Mouse (Mus musculus) left cerebral cortex, postnatal 14 days (tissue): Measurements from ENCODE around the gene Rab8a. TPM values are rescaled to one million over a fixed set of nuclear protein-coding genes. Genes with fewer than 3 reads are reported as not detected.

ENCODE experiments used
- DNase-seq, 2 experiments: peaks; one replicate each; pipeline ENCODE4 v3.0.0; 2021 to 2022; ENCODE audit warnings: low spot score in 2 of 2, mixed read lengths in 1 of 2
- intact Hi-C: fragments of 180-260 bp; cut with DNase I; formaldehyde crosslinking; loops from one replicate; pipeline ENCODE4 v1.15.1; 2025
- total RNA-seq, 2 experiments: library from RNA; stranded (reverse); gene quantifications; 2 replicates each; pipeline ENCODE4 v1.2.3; 2021

The Rab8a gene
- total RNA-seq, 2 experiments from 2014 or later, result 38.4 to 46.3 TPM

DNA sequence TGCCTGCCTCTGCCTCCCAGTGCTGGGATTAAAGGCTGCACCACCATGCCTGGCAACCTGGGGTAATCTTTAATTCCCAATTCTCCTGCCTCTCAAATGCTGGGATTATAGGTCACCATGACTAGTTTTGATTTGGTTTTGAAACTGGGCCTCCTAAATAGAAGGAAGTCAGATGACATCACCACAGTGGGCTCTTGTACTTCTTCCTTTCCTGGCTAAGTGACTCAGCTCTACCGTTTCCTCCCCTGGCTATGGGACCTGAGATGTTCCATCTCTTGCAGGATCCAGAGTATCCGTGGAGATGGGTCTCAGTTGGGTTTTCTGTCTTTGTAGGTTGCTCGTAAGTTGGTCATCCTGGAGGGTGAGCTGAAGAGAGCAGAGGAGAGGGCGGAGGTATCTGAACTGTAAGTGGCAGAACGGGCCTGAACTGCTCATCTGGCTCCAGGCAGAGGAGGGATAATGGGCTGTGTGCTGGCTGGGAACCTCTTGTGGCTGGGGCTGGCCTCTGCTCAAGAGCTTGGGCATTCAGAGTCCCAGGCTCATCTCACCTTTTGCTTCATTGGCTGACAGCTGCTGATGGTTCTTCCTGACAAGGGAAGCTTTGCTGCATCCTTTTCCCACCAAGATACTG lies 16.5 kb upstream of the Rab8a start:
- DNase-seq, result no peak
- intact Hi-C loops, result no loop called here

DNA sequence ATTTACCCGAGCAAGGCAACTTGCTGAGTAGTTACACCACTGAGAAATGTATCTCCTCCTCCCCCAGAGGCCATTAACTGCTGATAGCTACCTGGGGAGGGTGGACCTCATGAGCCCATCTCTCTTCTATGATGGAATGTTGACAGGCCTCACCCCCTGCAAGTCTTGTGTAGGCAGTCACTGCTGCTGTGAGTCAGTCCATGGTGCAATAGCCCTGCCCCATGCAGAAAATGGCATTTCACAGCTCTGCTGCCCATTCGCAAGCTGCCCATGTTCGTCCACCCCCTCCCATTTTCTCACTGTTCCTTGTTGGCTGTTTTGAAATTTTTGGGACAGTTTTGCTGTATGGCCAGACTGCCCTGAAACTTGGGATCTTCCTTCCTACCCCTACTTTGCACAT lies 15.5 kb upstream of the Rab8a start:
- DNase-seq, result no peak

DNA sequence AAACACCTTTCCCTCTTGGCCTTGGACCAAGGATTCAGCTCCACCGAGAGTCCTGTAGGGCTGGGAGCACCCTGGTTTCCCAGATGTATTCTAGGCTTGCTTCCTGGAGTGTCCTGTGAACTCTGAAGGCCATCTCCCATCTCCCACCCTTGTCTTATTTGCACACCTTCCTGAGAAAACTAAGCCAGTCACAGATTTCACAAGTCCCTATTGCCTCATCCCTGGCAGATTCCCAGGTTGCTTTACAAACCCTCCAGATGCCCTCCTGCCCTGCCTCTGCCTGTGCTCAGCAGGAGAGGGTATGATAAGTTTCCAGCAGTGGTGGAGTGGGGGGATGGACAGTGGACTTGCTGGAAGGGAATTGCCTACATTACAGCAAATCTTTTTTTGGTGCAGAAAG lies 14.9 kb upstream of the Rab8a start:
- intact Hi-C loops, result no loop called here
- no peak for DNase-seq

More for the DNA sequence above, 15.5 kb upstream of the Rab8a start:
- intact Hi-C loops, result no loop called here

DNA sequence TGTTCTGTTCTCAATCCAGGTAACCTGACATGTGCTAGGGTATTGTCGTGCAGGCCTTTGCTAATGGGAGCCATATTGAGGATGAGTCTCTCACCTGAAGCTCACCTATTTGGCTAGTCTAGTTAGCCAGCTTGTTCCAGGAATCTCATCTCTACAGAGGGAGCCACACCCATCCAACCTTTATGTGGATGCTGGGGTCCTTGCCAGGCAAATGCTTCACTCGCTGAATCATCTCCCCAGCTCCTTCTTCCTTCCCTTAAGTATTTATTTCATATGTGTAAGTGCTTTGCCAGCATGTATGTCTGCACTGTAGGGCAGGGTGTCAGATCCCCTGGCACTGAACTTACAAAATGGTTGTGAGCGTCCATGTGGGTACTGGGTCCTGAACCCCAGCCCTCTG lies 14.4 kb upstream of the Rab8a start:
- intact Hi-C loops, result no loop called here
- no peak for DNase-seq

DNA sequence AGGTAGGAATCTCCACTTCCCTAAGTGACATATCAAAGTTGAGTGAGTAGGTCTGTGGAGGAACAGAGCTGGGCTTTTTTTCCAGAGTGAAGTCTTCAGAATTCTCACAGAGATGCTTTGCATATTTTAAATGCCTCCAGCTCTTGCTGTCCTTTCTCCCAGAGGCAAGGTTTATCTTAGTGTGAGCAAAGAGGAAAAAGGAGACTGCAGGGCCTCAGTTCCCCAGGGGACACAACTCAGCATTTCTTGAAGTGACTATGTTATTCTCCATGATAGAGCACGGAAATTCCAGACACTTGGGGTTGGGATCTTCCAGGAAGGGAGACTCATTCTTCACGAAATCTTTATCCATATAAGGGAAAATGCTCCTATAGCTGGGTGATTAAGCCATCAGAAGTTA lies 13.7 kb upstream of the Rab8a start:
- intact Hi-C loops, result no loop called here
- DNase-seq, result no peak

GRCm38 (mm10) chr8:72149056-72149455 lies 11.9 kb upstream of the Rab8a start:
- DNase-seq, result no peak
- intact Hi-C loops, result no loop called here

- no peak for DNase-seq
- intact Hi-C loops, result no loop called here
Observed at GRCm38 (mm10) chr8:72151418-72152078, 9.5 kb upstream of the Rab8a start.

DNA sequence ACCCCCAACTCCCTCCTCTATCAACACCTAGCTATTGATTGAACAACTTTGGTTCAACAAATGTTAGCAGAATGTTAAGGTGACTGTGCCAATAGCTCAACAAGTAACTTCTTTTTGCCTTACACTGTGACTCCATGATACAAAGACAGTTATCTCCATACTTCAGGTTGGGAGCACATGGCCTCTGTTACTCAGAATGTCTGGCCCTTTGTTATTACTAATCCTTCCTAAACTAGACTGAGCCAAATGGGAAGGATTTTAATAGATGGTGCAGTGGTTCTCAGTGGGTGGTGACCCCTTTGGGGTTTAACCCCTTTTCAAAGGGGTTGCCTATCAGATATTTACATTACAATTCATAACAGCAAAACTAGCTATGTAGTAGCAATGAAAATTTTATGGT lies 7.6 kb upstream of the Rab8a start:
- DNase-seq, result no peak
- intact Hi-C loops, result no loop called here

DNA sequence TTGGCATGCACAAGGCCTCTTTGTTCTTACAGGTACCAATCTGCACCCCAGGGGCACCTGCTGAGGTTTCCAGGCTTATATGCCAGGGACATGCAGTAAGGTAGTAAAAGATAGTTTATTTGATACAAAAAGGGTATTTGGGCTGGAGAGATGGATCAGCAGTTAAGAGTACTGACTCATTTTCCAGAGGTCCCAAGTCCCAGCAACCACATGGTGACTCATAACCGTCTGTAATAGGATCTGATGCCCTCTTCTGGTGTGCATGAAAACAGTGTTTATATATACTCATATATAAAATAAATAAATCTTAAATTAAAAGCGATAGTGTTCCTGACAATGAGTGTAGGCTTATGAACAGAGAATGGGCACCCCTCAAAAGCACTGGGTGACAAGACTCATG lies 2.9 kb upstream of the Rab8a start:
- intact Hi-C loops, result no loop called here
- no peak for DNase-seq

DNA sequence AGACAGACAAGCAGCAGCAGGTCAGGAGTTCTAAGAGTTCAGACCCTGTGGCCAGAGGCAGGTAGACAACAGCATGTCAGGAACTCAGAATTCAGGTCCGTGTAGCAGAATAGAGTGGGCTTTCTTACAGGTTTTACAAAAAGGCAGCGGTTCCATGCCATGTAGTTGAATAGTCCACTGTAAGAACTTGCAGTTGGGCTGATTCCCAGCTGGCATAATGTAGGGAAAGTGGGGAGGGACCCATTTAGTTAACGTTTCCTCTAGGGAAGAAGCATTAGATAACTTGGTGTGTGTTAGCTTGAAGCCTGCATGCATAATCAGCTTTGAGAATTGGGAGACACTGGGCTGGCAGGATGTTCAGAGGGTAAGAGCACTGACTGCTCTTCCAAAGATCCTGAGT lies 2.3 kb upstream of the Rab8a start:
- intact Hi-C loops, result no loop called here
- no peak for DNase-seq

DNA sequence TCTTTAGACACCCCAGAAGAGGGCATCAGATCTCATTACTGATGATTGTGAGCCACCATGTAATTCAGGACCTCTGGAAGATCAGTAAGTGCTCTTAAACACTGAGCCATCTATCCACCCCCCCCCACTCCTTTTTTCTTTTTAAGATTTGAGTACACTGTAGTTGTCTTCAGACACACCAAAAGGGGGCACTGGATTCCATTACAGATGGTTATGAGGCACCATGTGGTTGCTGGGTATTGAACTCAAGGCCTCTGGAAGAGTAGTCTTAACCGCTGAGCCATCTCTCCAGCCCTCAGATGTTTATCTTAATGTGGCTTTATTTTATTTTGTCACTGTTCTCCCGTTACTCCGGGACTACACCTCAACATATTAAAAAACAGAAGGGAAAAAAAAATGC lies 993 bp upstream of the Rab8a start:
- intact Hi-C loops, result no loop called here
- DNase-seq, result no peak

GRCm38 (mm10) chr8:72162821-72163220 lies 1.8 kb downstream of the Rab8a start:
- intact Hi-C loops, result no loop called here
- DNase-seq, result no peak

GRCm38 (mm10) chr8:72169098-72169668 lies 8.2 kb downstream of the Rab8a start:
- intact Hi-C loops, result no loop called here
- DNase-seq, result no peak

DNA sequence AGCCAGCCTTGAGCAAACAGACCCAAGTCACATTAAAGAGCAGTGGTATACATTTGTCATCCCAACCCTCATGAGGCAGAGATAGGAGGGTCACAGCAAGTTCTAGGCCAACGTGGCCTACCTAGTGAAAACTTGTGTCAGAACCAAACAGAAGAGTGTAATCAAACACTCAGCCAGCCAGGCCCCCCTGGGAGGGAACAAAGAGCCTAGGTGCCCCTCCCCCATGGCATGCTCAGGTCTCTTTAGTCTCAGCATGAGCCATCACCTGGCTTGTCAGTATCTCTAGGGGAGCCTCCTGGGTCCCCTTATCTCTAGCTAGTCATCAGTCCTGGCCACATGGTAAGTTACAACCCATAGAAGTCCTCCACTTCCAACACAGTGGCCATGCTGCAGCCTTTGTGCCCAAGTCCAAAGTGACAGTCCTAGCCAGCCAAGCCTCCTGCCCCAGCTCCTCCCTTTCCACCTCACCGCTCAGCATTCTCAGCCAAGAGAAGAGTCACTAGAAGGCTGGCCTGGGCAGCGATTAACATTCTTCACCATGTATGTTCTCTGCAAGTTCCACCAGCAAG lies 8.8 kb downstream of the Rab8a start:
- no peak for DNase-seq
- intact Hi-C loops, result loop anchor here (10.0 kb wide), 1 partner anchor 75 kb away; the partner anchor contains the start of gene Ap1m1

- intact Hi-C loops, result loop anchor here (5.0 to 10.0 kb wide), 2 partner anchors 67 to 190 kb away; partner anchors contain the start of gene Ap1m1
- DNase-seq, result peak; percentile 77 to 79
Observed at GRCm38 (mm10) chr8:72177346-72177925, 16.4 kb downstream of the Rab8a start.

DNA sequence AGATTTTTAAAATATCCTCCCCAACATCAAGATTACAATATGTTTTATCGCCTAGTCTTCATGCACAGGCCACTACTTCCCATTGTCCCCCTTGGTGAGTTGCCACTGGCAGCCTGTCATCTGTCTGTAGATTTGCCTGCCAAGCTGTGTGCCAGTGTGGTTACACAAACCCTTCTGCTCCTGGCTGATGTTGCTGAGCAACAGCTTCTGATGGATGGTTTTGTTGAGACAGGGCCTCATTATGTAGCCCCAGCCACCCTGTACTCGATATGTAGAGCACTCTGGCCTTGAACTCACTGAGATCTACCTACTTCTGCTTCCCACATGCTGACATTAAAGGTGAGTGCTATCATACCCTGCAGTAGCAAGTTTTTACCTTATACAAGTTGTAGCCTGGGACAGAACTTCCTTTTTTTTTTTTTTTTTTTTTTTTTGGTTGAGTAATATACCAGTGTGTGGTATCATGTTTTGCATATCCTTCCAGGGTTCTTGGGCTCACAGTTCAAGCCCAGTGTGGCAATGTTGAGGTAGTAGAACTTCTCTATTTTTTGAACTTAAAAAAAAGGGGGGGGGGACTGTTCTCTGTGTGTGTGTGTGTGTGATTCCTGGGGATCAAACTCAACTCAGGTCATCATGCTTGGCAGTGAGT lies 22.7 kb downstream of the Rab8a start:
- intact Hi-C loops, result no loop called here
- peak in 1 of 2 experiments; percentile 15 for DNase-seq

- intact Hi-C loops, result no loop called here
- DNase-seq, result no peak
Observed at GRCm38 (mm10) chr8:72187793-72188331, 26.9 kb downstream of the Rab8a start.

DNA sequence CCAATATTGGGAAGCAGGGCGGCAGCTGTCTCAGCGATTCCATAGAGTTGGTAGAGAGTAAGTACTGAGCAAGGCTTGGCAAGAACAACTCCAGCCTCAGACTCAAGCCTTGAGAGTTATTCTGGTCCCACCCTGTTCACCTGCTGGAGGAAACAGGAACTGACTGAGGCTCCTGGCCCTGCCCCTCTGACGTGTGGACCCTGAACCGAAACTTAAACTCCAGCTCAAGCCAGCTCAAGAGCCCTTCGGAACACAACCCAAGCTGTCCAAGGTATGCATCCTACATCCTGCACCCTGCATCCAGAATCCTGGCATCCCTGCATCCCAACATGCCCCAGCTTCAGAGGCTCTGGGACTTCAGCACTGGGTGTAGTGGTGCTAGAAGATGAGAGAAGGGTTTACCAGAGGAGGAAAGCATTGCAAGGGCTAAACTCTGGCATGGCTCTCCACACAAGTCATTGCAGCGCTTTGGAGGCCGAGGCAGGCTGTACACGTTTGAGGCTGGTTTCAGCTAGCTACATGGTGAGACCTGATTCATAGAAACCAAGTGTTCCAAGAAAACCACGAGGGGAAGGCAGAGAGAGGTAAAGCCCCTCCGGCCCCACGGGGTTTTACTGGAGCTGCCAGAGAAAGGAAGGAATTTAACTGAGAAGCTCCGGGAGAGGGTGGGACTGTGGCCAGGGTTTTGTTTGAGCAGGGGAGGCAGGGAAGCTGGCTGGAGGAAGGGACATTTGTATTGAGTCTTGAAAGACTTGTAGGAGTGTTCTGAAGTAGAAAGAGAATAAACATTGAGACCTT lies 28.6 kb downstream of the Rab8a start, which contains the start of gene Hsh2d:
Gene Hsh2d (plus strand): TSS at position 222 of the 798 bp plus-strand sequence.
- no peak for DNase-seq
- intact Hi-C loops, result no loop called here

- intact Hi-C loops, result no loop called here
- no peak for DNase-seq
Observed at GRCm38 (mm10) chr8:72190215-72190539, 29.2 kb downstream of the Rab8a start.
